12 mouse cellular contexts compared by ENCODE assay signal in the genomic region with DNA sequence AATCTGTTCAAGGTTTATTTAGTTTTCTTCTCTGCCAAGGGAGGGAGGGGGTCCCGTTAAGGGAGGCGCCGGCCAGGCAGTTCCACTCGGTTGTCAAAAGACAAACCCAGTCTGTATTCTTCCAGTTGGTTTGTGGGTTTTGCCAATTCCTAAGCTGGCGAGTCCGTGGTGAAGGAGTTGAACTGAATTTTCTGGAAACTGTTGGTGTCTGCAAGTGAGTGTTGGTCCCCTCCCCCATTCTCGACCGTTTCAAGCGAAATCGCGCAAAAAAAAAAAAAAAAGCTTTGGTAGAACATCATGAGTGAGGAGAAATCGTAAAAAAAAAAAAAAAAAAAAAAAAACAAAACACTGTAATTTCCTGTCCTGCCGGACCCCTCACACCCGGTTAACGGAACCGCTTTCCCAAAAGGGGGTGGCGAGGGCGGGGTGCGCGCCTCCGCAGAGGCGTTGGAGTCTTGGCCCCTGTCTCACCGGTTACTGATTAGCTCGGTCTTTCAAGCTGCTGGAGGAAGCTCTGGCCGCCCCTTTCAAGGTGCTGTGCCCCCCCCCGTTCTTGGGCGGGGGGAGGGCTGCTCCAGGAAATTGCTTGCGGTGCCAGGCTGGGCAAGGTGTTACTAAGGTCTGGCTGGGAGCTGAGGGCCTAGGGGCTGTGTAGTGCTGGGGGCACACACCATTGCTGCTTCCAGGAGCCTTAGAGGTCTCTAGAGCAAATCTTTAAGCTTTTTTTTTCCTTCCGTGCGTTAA. TPM values are rescaled to one million over a fixed set of nuclear protein-coding genes. Genes with fewer than 3 reads are reported as not detected.
DNase-seq lines count a peak whose midpoint lies in the region; ATAC-seq lines count a peak whose summit lies in the region.
"Had no signal": no experiment of that assay in that cellular context is flagged by ENCODE, and none has a peak within 500 bp of the region (broad histone marks: within the 10 kb centered on the region; RNA-seq: fewer than 3 reads in every experiment).

No protein-coding gene starts in this region.

- DNase-seq in heart, adult 18-20 months = no peak
- no peak for DNase-seq in neural tube, embryonic 11.5 days (ENCODE audit: low spot score)
- DNase-seq in layer of hippocampus, postnatal 10 days (ENCODE audit: low spot score in 2 of 2) = no peak
- no peak for DNase-seq in ovary, postnatal 14 days (ENCODE audit: low spot score)
- DNase-seq in heart, postnatal 25 days (ENCODE audit: low spot score) = no peak

- no peak overlapping the region for H3K27ac ChIP-seq in heart, embryonic 13.5 days (replicated peaks)
- no peak overlapping the region for H3K27ac ChIP-seq in brown adipose tissue, adult 24 weeks (replicated peaks; ENCODE audit: low read depth, low read length)
- H3K27ac ChIP-seq in kidney, embryonic 14.5 days (ENCODE audit: low read depth, low read length) = peak overlapping the region; percentile 100
- peak overlapping the region; percentile 100 for H3K27ac ChIP-seq in neural tube, embryonic 11.5 days (ENCODE audit: low read depth, low read length)
- H3K27ac ChIP-seq: left cerebral cortex, adult 2 months had no signal

- no peak overlapping the region for H3K4me2 ChIP-seq in heart, embryonic 13.5 days
- peak overlapping the region; percentile 95 for H3K4me2 ChIP-seq in kidney, embryonic 14.5 days (replicated peaks; ENCODE audit: low read depth, low read length)
- H3K4me2 ChIP-seq in neural tube, embryonic 11.5 days (ENCODE audit: low read depth) = peak overlapping the region; percentile 100

- peaks cover 98% of the 10 kb centered on the region for H3K27me3 ChIP-seq in heart, embryonic 13.5 days (replicated peaks)
- no peaks in the 10 kb centered on the region for H3K27me3 ChIP-seq in kidney, embryonic 14.5 days (ENCODE audit: control insufficient read depth, insufficient read depth, low read length)
- H3K27me3 ChIP-seq in neural tube, embryonic 11.5 days (ENCODE audit: control insufficient read depth, insufficient read depth, low read length) = 0 out of 2 replicates have a peak, but pooled peaks cover 2% of the 10 kb centered on the region

- no peak for ATAC-seq in heart, embryonic 13.5 days (ENCODE audit: extremely low read depth, insufficient number of reproducible peaks, low FRiP score, low TSS enrichment)
- ATAC-seq in kidney, embryonic 14.5 days (ENCODE audit: low FRiP score, low TSS enrichment) = 0 out of 2 replicates have a peak, but pooled peaks have one; percentile 13
- ATAC-seq in neural tube, embryonic 11.5 days (ENCODE audit: insufficient read depth, low FRiP score, low TSS enrichment) = no peak

- no peaks in the 10 kb centered on the region for H3K36me3 ChIP-seq in heart, embryonic 13.5 days
- H3K36me3 ChIP-seq in kidney, embryonic 14.5 days (ENCODE audit: control insufficient read depth, insufficient read depth, low read length) = no peaks in the 10 kb centered on the region
- H3K36me3 ChIP-seq in neural tube, embryonic 11.5 days (ENCODE audit: control insufficient read depth, insufficient read depth, low read length) = no peaks in the 10 kb centered on the region

- H3K9me3 ChIP-seq in heart, embryonic 13.5 days = no peaks in the 10 kb centered on the region
- H3K9me3 ChIP-seq in kidney, embryonic 14.5 days (ENCODE audit: control insufficient read depth, low read length) = no peaks in the 10 kb centered on the region
- no peaks in the 10 kb centered on the region for H3K9me3 ChIP-seq in neural tube, embryonic 11.5 days (ENCODE audit: control insufficient read depth, low read length)
- H3K9me3 ChIP-seq: megakaryocyte, embryonic 14.5 days had no signal

- no peak overlapping the region for H3K9ac ChIP-seq in heart, embryonic 13.5 days
- peak overlapping the region; percentile 99 for H3K9ac ChIP-seq in kidney, embryonic 14.5 days (ENCODE audit: low read depth, low read length)
- H3K9ac ChIP-seq in neural tube, embryonic 11.5 days (ENCODE audit: low read length) = peak overlapping the region; percentile 100

- H3K4me1 ChIP-seq in heart, embryonic 13.5 days = peaks cover 14% of the 10 kb centered on the region
- H3K4me1 ChIP-seq in brown adipose tissue, adult 24 weeks (ENCODE audit: control insufficient read depth, insufficient read depth, insufficient read length, low read length) = no peaks in the 10 kb centered on the region
- H3K4me1 ChIP-seq in kidney, embryonic 14.5 days (ENCODE audit: control insufficient read depth, insufficient read depth, low read length) = peaks cover 39% of the 10 kb centered on the region
- peaks cover 17% of the 10 kb centered on the region for H3K4me1 ChIP-seq in neural tube, embryonic 11.5 days (ENCODE audit: control insufficient read depth, insufficient read depth, low read length)

- 1% methylated on average over 30 of the region's 30 CpGs for WGBS in heart, embryonic 13.5 days
- WGBS in kidney, embryonic 14.5 days = under 1% methylated on average over 30 of the region's 30 CpGs
- under 1% methylated on average over 30 of the region's 30 CpGs for WGBS in neural tube, embryonic 11.5 days

- intact Hi-C loops in heart, postnatal 25 days (cut with DNase I) = loop anchor here (2.0 kb wide), 1 partner anchor 16 kb away; no protein-coding TSS in a partner anchor

- H3K4me3 ChIP-seq in heart, embryonic 13.5 days = peak overlapping the region; percentile 14
- peak overlapping the region; percentile 47 for H3K4me3 ChIP-seq in brown adipose tissue, adult 24 weeks (ENCODE audit: insufficient read depth, low read depth, low read length)
- peak overlapping the region; percentile 53 for H3K4me3 ChIP-seq in kidney, embryonic 14.5 days (ENCODE audit: low read length)
- H3K4me3 ChIP-seq in neural tube, embryonic 11.5 days (ENCODE audit: low read depth, low read length) = peak overlapping the region; percentile 96
- H3K4me3 ChIP-seq: left cerebral cortex, adult 2 months had no signal

RNA-seq across cellular contexts. Expression of a gene that starts 3.0 kb away (rescaled TPM):
- polyA plus RNA-seq in heart, embryonic 13.5 days (2015; fragmentation: Nextera tagmentation; extraction: Ambion mirVana) = 1.4 and 2.0 TPM in 2 replicates
- not detected for total RNA-seq in heart, adult 18-20 months (2021)
- polyA plus RNA-seq in brown adipose tissue, adult 24 weeks (2012; ENCODE audit: insufficient read depth, insufficient read length, missing spikeins) = 0.91 and 1.9 TPM in 2 replicates
- 44.1 and 53.1 TPM in 2 replicates for polyA plus RNA-seq in kidney, embryonic 14.5 days (2014; fragmentation: Nextera tagmentation; extraction: Ambion mirVana)
- polyA plus RNA-seq in neural tube, embryonic 11.5 days (2014; fragmentation: Nextera tagmentation; extraction: Ambion mirVana) = 81.4 and 87.2 TPM in 2 replicates
- total RNA-seq in layer of hippocampus, postnatal 10 days (2021) = not detected
- total RNA-seq in heart, postnatal 25 days (2021) = not detected
- total RNA-seq: left cerebral cortex, adult 2 months had no signal
- polyA plus RNA-seq: forebrain, embryonic 11.5 days; heart, postnatal 0 days had no signal

RNA-seq across cellular contexts. Expression of a gene that starts 7.9 kb away (rescaled TPM):
- 3.8 and 5.5 TPM in 2 replicates for polyA plus RNA-seq in heart, embryonic 13.5 days (2015; fragmentation: Nextera tagmentation; extraction: Ambion mirVana)
- under 1 TPM; 0.12 to 0.21 TPM for total RNA-seq in heart, adult 18-20 months (2021)
- 1.1 and 1.2 TPM in 2 replicates for polyA plus RNA-seq in brown adipose tissue, adult 24 weeks (2012; ENCODE audit: insufficient read depth, insufficient read length, missing spikeins)
- 22.1 and 24.3 TPM in 2 replicates for polyA plus RNA-seq in kidney, embryonic 14.5 days (2014; fragmentation: Nextera tagmentation; extraction: Ambion mirVana)
- 49.0 and 49.1 TPM in 2 replicates for polyA plus RNA-seq in neural tube, embryonic 11.5 days (2014; fragmentation: Nextera tagmentation; extraction: Ambion mirVana)
- not detected for total RNA-seq in layer of hippocampus, postnatal 10 days (2021)
- total RNA-seq in heart, postnatal 25 days (2021) = under 1 TPM; 0.10 to 0.14 TPM
- total RNA-seq: left cerebral cortex, adult 2 months had no signal
- polyA plus RNA-seq: forebrain, embryonic 11.5 days had no signal

RNA-seq across cellular contexts. Expression of a gene that starts 8.8 kb away (rescaled TPM):
- 0.11 and 0.25 TPM in 2 replicates for polyA plus RNA-seq in heart, embryonic 13.5 days (2015; fragmentation: Nextera tagmentation; extraction: Ambion mirVana)
- not detected for total RNA-seq in heart, adult 18-20 months (2021)
- polyA plus RNA-seq in brown adipose tissue, adult 24 weeks (2012; ENCODE audit: insufficient read depth, insufficient read length, missing spikeins) = 2.1 and 2.6 TPM in 2 replicates
- polyA plus RNA-seq in kidney, embryonic 14.5 days (2014; fragmentation: Nextera tagmentation; extraction: Ambion mirVana) = 58.6 and 61.9 TPM in 2 replicates
- 65.5 and 65.9 TPM in 2 replicates for polyA plus RNA-seq in neural tube, embryonic 11.5 days (2014; fragmentation: Nextera tagmentation; extraction: Ambion mirVana)
- total RNA-seq in layer of hippocampus, postnatal 10 days (2021) = not detected
- total RNA-seq in heart, postnatal 25 days (2021) = not detected
- total RNA-seq: left cerebral cortex, adult 2 months had no signal
- polyA plus RNA-seq: forebrain, embryonic 11.5 days had no signal

RNA-seq across cellular contexts. Expression of a gene that starts 13.6 kb away (rescaled TPM):
- polyA plus RNA-seq in heart, embryonic 13.5 days (2015; fragmentation: Nextera tagmentation; extraction: Ambion mirVana) = not detected in 2 replicates
- total RNA-seq in heart, adult 18-20 months (2021) = not detected
- 0.58 and 1.9 TPM in 2 replicates for polyA plus RNA-seq in brown adipose tissue, adult 24 weeks (2012; ENCODE audit: insufficient read depth, insufficient read length, missing spikeins)
- 12.7 and 18.6 TPM in 2 replicates for polyA plus RNA-seq in kidney, embryonic 14.5 days (2014; fragmentation: Nextera tagmentation; extraction: Ambion mirVana)
- polyA plus RNA-seq in neural tube, embryonic 11.5 days (2014; fragmentation: Nextera tagmentation; extraction: Ambion mirVana) = 27.9 and 28.2 TPM in 2 replicates
- total RNA-seq in layer of hippocampus, postnatal 10 days (2021) = not detected
- total RNA-seq in heart, postnatal 25 days (2021) = not detected
- total RNA-seq: left cerebral cortex, adult 2 months had no signal
- polyA plus RNA-seq: forebrain, embryonic 11.5 days; heart, postnatal 0 days had no signal

RNA-seq across cellular contexts. Expression of a gene that starts 22.8 kb away (rescaled TPM):
- 0.43 and 0.59 TPM in 2 replicates for polyA plus RNA-seq in heart, embryonic 13.5 days (2015; fragmentation: Nextera tagmentation; extraction: Ambion mirVana)
- under 1 TPM; 0.62 to 0.64 TPM for total RNA-seq in heart, adult 18-20 months (2021)
- polyA plus RNA-seq in brown adipose tissue, adult 24 weeks (2012; ENCODE audit: insufficient read depth, insufficient read length, missing spikeins) = 6.0 and 6.4 TPM in 2 replicates
- polyA plus RNA-seq in kidney, embryonic 14.5 days (2014; fragmentation: Nextera tagmentation; extraction: Ambion mirVana) = 4.2 and 8.6 TPM in 2 replicates
- 3.1 and 3.8 TPM in 2 replicates for polyA plus RNA-seq in neural tube, embryonic 11.5 days (2014; fragmentation: Nextera tagmentation; extraction: Ambion mirVana)
- total RNA-seq in layer of hippocampus, postnatal 10 days (2021) = not detected
- total RNA-seq in heart, postnatal 25 days (2021) = under 1 TPM; 0.57 to 0.59 TPM
- total RNA-seq: left cerebral cortex, adult 2 months had no signal
- polyA plus RNA-seq: forebrain, embryonic 11.5 days had no signal

Comparison
In these comparisons a context has a peak if more than half of its experiments do, and no peak if none do; other contexts are left out.
1. H3K27ac ChIP-seq: peak in kidney, embryonic 14.5 days (single experiment) and neural tube, embryonic 11.5 days (single experiment); none in heart, embryonic 13.5 days (single experiment) and brown adipose tissue, adult 24 weeks (single experiment).
2. H3K4me3 ChIP-seq: peak in every context shown above with its lines; median percentile 96 in neural tube, embryonic 11.5 days; 53 in kidney, embryonic 14.5 days; 47 in brown adipose tissue, adult 24 weeks; 14 in heart, embryonic 13.5 days.
3. RNA of a gene that starts 3.0 kb away (polyA plus RNA-seq): 81.4 to 87.2 TPM in neural tube, embryonic 11.5 days and 44.1 to 53.1 TPM in kidney, embryonic 14.5 days; 1.4 to 2.0 TPM in heart, embryonic 13.5 days and 0.91 to 1.9 TPM in brown adipose tissue, adult 24 weeks; every median in the first group is over 10 times any median in the second.
4. RNA of a gene that starts 8.8 kb away (polyA plus RNA-seq): 65.5 to 65.9 TPM in neural tube, embryonic 11.5 days and 58.6 to 61.9 TPM in kidney, embryonic 14.5 days; 2.1 to 2.6 TPM in brown adipose tissue, adult 24 weeks and 0.11 to 0.25 TPM in heart, embryonic 13.5 days; every median in the first group is over 10 times any median in the second.